Mouse (Mus musculus) spleen, adult 2 months (tissue): Measurements from ENCODE around the gene Gpr183.

Experiments used
- CTCF ChIP-seq: fragments of 200-500 bp; IDR thresholded peaks from 2 replicates; pipeline ENCODE4 v1.5.1; 2011; ENCODE audit warnings: mild to moderate bottlenecking, inconsistent platforms; ENCODE audit not compliant: insufficient read depth, insufficient read length, insufficient replicate concordance; ENCODE audit errors: extremely low read depth
- POLR2A ChIP-seq: fragments of 200-500 bp; IDR thresholded peaks from 2 replicates; pipeline ENCODE4 v1.6.1; 2011; ENCODE audit warnings: low read depth, low read length, inconsistent platforms

- TF ChIP-seq CTCF (no peak), POLR2A (no peak)
Observed at GRCm38 (mm10) chr14:121996786-121997185, 31.8 kb upstream of the Gpr183 start.
